Mouse (Mus musculus): Measurements from ENCODE around the gene BC017158. TPM values are rescaled to one million over a fixed set of nuclear protein-coding genes. Genes with fewer than 3 reads are reported as not detected.

The BC017158 gene
- polyA plus RNA-seq, 1 experiment, result 16.7 TPM

DNA sequence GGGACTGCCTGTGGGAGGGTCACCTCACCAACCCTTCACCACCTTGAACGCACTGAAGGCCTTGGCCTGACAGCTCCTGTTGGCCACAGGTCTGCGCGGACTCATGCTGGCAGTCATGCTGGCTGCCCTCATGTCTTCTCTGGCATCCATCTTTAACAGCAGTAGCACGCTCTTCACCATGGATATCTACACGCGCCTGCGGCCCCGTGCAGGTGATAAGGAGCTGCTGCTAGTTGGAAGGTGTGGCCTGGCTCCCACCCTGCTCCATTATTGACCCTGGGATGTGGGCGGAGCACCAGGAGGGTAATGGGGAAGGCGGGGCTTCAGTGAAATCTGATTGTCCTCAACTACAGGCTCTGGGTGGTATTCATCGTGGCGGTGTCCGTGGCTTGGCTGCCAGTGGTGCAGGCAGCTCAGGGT lies 27.5 kb downstream of the BC017158 start:
- no peak overlapping the region for H3K4me3 ChIP-seq (ENCODE audit: insufficient read depth, low read length)
- no peak overlapping the region for H3K27ac ChIP-seq (ENCODE audit: insufficient read depth, low read depth, low read length)
- H3K4me1 ChIP-seq (ENCODE audit: control insufficient read depth, insufficient read depth, low read length), result no peaks in the 10 kb centered on the region
- TF ChIP-seq CTCF (IDR thresholded peaks at IDR 0.05; ENCODE audit: low read depth, low read length), result no peak
- no peak for TF ChIP-seq POLR2A (IDR thresholded peaks at IDR 0.05; ENCODE audit: borderline replicate concordance, low read depth, low read length)

GRCm38 (mm10) chr7:128267813-128268212 lies 30.2 kb downstream of the BC017158 start:
- Histone ChIP-seq H3K4me1 (ENCODE audit: control insufficient read depth, insufficient read depth, low read length) (no peaks in the 10 kb centered on the region), H3K27ac (ENCODE audit: insufficient read depth, low read depth, low read length) (no peak overlapping the region), H3K4me3 (ENCODE audit: insufficient read depth, low read length) (no peak overlapping the region)
- TF ChIP-seq CTCF (IDR thresholded peaks at IDR 0.05; ENCODE audit: low read depth, low read length) (no peak), POLR2A (IDR thresholded peaks at IDR 0.05; ENCODE audit: borderline replicate concordance, low read depth, low read length) (no peak)

DNA sequence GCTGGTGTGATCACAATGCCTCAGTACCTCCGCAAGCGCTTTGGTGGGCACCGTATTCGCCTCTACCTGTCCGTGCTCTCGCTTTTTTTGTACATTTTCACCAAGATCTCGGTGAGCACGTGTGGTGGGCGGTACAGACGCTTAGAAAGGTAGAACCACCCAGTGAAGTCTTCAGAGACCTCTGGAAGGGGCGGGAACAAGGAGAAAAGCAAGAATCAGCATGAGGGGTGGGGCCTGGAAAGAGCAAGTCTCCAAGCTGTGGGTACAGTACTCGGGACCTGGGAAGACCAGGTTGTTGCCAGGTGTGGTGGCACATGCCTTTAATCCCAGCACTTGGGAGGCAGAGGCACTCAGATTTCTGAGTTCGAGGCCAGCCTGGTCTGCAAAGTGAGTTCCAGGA lies 30.6 kb downstream of the BC017158 start:
- no peak overlapping the region for H3K4me3 ChIP-seq (ENCODE audit: insufficient read depth, low read length)
- H3K4me1 ChIP-seq (ENCODE audit: control insufficient read depth, insufficient read depth, low read length), result no peaks in the 10 kb centered on the region
- no peak overlapping the region for H3K27ac ChIP-seq (ENCODE audit: insufficient read depth, low read depth, low read length)
- TF ChIP-seq POLR2A (IDR thresholded peaks at IDR 0.05; ENCODE audit: borderline replicate concordance, low read depth, low read length) (no peak), CTCF (IDR thresholded peaks at IDR 0.05; ENCODE audit: low read depth, low read length) (no peak)

- Histone ChIP-seq H3K4me3 (ENCODE audit: insufficient read depth, low read length) (no peak overlapping the region), H3K4me1 (ENCODE audit: control insufficient read depth, insufficient read depth, low read length) (no peaks in the 10 kb centered on the region), H3K27ac (ENCODE audit: insufficient read depth, low read depth, low read length) (no peak overlapping the region)
- no peak for TF ChIP-seq CTCF (IDR thresholded peaks at IDR 0.05; ENCODE audit: low read depth, low read length)
- no peak for TF ChIP-seq POLR2A (IDR thresholded peaks at IDR 0.05; ENCODE audit: borderline replicate concordance, low read depth, low read length)
Observed at GRCm38 (mm10) chr7:128266056-128266455, 31.9 kb downstream of the BC017158 start.

DNA sequence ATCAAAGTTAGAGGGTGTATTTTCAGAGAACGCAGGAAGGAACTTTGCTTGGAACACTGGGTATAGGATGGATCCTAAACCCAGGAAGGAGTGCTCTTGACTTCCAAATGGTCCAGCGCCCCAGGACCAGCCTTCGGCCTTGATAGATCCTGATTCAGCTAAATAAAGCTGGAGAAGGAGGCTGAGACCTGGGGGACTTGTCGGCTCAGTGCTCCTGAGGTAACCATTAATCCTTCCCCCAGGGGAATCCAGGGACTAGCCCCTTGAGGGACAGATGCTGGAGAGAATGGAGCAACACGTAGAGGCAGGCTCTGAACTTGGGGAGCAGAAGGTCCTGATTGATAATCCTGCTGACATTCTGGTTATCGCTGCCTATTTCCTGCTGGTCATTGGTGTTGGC lies 32.6 kb downstream of the BC017158 start, which contains the start of gene Slc5a2:
TSS of gene Slc5a2 (plus strand) at position 247 of the 400 bp plus-strand sequence.
- no peak for TF ChIP-seq CTCF (IDR thresholded peaks at IDR 0.05; ENCODE audit: low read depth, low read length)
- no peak for TF ChIP-seq POLR2A (IDR thresholded peaks at IDR 0.05; ENCODE audit: borderline replicate concordance, low read depth, low read length)
- Histone ChIP-seq H3K4me1 (ENCODE audit: control insufficient read depth, insufficient read depth, low read length) (no peaks in the 10 kb centered on the region), H3K27ac (ENCODE audit: insufficient read depth, low read depth, low read length) (no peak within 1 kb of the TSS), H3K4me3 (ENCODE audit: insufficient read depth, low read length) (no peak within 1 kb of the TSS)

DNA sequence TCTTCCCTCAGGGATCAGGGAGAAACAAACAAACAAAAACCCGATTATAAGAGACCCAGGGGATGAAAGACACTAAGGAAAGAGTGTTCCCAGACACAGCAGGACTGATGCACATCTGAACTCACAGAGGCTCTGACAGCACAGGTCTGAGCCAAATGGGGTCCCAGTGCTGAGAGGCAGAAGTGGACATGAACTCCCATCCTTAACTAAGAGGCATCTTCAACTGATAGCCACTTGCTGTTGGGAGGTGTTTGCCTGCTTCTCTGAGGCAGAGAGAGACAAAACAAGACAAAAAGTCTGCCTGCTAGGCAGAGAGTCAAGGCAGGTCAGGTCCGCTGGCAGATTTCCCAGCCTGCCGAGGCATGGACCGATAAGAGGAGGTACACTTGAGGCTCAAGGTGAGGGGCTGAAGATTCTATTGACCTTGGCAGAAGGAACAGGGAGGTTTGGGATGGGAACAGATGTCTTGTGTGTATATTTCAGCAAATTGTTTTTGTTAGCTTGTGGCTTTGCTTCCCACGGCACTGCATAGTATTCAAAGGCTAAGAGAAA lies 41.1 kb downstream of the BC017158 start:
- no peak for TF ChIP-seq POLR2A (IDR thresholded peaks at IDR 0.05; ENCODE audit: borderline replicate concordance, low read depth, low read length)
- no peak for TF ChIP-seq CTCF (IDR thresholded peaks at IDR 0.05; ENCODE audit: low read depth, low read length)
- no peak overlapping the region for H3K27ac ChIP-seq (ENCODE audit: insufficient read depth, low read depth, low read length)

GRCm38 (mm10) chr7:128255757-128256156 lies 42.2 kb downstream of the BC017158 start:
- no peak overlapping the region for H3K27ac ChIP-seq (ENCODE audit: insufficient read depth, low read depth, low read length)
- no peak overlapping the region for H3K4me3 ChIP-seq (ENCODE audit: insufficient read depth, low read length)
- H3K4me1 ChIP-seq (ENCODE audit: control insufficient read depth, insufficient read depth, low read length), result no peaks in the 10 kb centered on the region
- TF ChIP-seq CTCF (IDR thresholded peaks at IDR 0.05; ENCODE audit: low read depth, low read length), result no peak
- TF ChIP-seq POLR2A (IDR thresholded peaks at IDR 0.05; ENCODE audit: borderline replicate concordance, low read depth, low read length), result no peak

More for the DNA sequence above, 41.1 kb downstream of the BC017158 start:
- Histone ChIP-seq H3K4me3 (ENCODE audit: insufficient read depth, low read length) (no peak overlapping the region), H3K4me1 (ENCODE audit: control insufficient read depth, insufficient read depth, low read length) (no peaks in the 10 kb centered on the region)

DNA sequence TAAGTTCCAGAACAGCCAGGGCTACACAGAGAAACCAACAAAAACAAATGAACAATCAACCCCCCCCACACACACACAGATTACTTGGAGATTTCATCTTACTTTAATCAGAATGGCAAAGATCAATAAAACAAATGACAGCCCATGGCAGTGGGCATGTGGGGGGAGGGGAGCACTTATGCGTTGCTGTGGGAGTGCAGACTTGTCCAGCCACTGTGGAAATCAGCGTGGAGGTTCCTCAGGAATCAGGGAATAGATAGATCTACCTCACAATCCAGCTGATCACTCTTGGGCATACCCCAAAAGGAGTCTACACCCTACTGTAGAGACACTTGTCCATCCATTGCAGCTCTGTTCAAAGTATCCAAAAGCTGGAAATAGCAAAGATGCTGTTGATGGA lies 43.0 kb downstream of the BC017158 start:
- Histone ChIP-seq H3K4me1 (ENCODE audit: control insufficient read depth, insufficient read depth, low read length) (no peaks in the 10 kb centered on the region), H3K4me3 (ENCODE audit: insufficient read depth, low read length) (no peak overlapping the region), H3K27ac (ENCODE audit: insufficient read depth, low read depth, low read length) (no peak overlapping the region)
- TF ChIP-seq POLR2A (IDR thresholded peaks at IDR 0.05; ENCODE audit: borderline replicate concordance, low read depth, low read length) (no peak), CTCF (IDR thresholded peaks at IDR 0.05; ENCODE audit: low read depth, low read length) (no peak)

DNA sequence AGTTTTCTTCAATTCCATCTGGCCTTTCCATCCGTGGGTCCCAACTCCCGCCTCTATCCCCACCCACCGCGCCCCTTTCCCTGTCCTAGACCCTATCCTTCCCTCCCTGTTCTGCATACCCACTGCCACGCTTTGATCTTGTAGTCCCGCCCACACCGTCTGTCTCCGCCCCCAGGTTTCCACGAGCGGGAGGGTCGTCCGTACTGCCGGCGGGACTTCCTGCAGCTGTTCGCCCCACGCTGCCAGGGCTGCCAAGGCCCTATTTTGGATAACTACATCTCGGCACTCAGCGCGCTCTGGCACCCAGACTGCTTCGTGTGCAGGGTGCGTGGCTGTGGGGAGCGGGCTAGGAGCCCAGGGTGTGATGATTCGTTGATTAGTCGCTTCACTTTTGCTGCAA lies 45.4 kb downstream of the BC017158 start:
- no peak overlapping the region for H3K4me3 ChIP-seq (ENCODE audit: insufficient read depth, low read length)

GRCm38 (mm10) chr7:128251946-128252345 lies 46.0 kb downstream of the BC017158 start:
- no peak overlapping the region for H3K4me3 ChIP-seq (ENCODE audit: insufficient read depth, low read length)
- H3K27ac ChIP-seq (ENCODE audit: insufficient read depth, low read depth, low read length), result no peak overlapping the region
- no peaks in the 10 kb centered on the region for H3K4me1 ChIP-seq (ENCODE audit: control insufficient read depth, insufficient read depth, low read length)
- no peak for TF ChIP-seq CTCF (IDR thresholded peaks at IDR 0.05; ENCODE audit: low read depth, low read length)
- TF ChIP-seq POLR2A (IDR thresholded peaks at IDR 0.05; ENCODE audit: borderline replicate concordance, low read depth, low read length), result no peak

More for the DNA sequence above, 45.4 kb downstream of the BC017158 start:
- TF ChIP-seq POLR2A (IDR thresholded peaks at IDR 0.05; ENCODE audit: borderline replicate concordance, low read depth, low read length) (no peak), CTCF (IDR thresholded peaks at IDR 0.05; ENCODE audit: low read depth, low read length) (no peak)
- no peaks in the 10 kb centered on the region for H3K4me1 ChIP-seq (ENCODE audit: control insufficient read depth, insufficient read depth, low read length)
- no peak overlapping the region for H3K27ac ChIP-seq (ENCODE audit: insufficient read depth, low read depth, low read length)
